Mouse (Mus musculus): ENCODE results near the gene Krtap7-1. TPM values are rescaled to one million over a fixed set of nuclear protein-coding genes. Genes with fewer than 3 reads are reported as not detected.

The Krtap7-1 gene
- not detected for polyA plus RNA-seq (2014; fragmentation: Illumina TruSeq; extraction: RNeasy Lipid Tissue Mini Kit (QIAGEN cat#74804); ENCODE audit: low read depth, low replicate concordance)

DNA sequence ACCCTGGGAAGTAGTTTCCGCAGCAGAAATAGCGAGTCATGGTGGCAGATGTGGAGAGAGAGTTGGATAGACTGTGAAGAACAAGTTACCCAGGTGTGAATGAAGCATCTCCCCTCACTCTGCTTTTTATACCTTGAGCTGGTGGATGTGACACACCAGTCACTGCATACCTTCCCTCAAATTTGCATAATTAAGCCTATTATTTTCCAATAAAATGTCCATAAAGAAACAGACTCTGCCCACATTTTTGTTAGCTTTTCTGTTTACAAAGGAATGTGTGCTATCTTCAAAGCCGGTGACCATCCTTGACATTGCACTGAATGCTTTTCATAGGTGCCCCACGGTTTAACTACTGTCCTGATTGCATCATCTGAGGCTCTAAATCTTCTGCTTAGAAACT, at the start of gene Krtap7-1:
Gene Krtap7-1 (minus strand): TSS at position 101 of the 400 bp plus-strand sequence.

GRCm38 (mm10) chr16:89487852-89488251, 20.3 kb downstream of the Krtap7-1 start, which contains the start of gene Krtap8-1:
Gene Krtap8-1, minus strand, starts transcription at chr16:89487952.

Other genes starting within 250 kb of the Krtap7-1 start
- gene Krtap21-1, start 104.5 kb downstream of the Krtap7-1 start, polyA plus RNA-seq (2014; fragmentation: Illumina TruSeq; extraction: RNeasy Lipid Tissue Mini Kit (QIAGEN cat#74804); ENCODE audit: low read depth, low replicate concordance), result not detected
- not detected for gene Krtap6-2, start 88.2 kb downstream of the Krtap7-1 start, polyA plus RNA-seq (2014; fragmentation: Illumina TruSeq; extraction: RNeasy Lipid Tissue Mini Kit (QIAGEN cat#74804); ENCODE audit: low read depth, low replicate concordance)
- gene Krtap8-1, start 20.4 kb downstream of the Krtap7-1 start, polyA plus RNA-seq (2014; fragmentation: Illumina TruSeq; extraction: RNeasy Lipid Tissue Mini Kit (QIAGEN cat#74804); ENCODE audit: low read depth, low replicate concordance), result not detected
- gene Krtap11-1, start 62.9 kb upstream of the Krtap7-1 start, polyA plus RNA-seq (2014; fragmentation: Illumina TruSeq; extraction: RNeasy Lipid Tissue Mini Kit (QIAGEN cat#74804); ENCODE audit: low read depth, low replicate concordance), result not detected